ENCODE assay signal across 13 mouse cellular contexts in genomic region chr16:81223841-81224240, GRCm38 (mm10). TPM values are rescaled to one million over a fixed set of nuclear protein-coding genes. Genes with fewer than 3 reads are reported as not detected.
DNase-seq lines count a peak whose midpoint lies in the region; ATAC-seq lines count a peak whose summit lies in the region.
"Had no signal": no experiment of that assay in that cellular context is flagged by ENCODE, and none has a peak within 500 bp of the region (broad histone marks: within the 10 kb centered on the region; RNA-seq: fewer than 3 reads in every experiment).

No protein-coding gene starts in this region.

- no peaks in the 10 kb centered on the region for H3K36me3 ChIP-seq in forebrain, embryonic 16.5 days (ENCODE audit: control insufficient read depth, insufficient read depth)
- H3K36me3 ChIP-seq in midbrain, embryonic 16.5 days (ENCODE audit: control insufficient read depth, insufficient read depth, low read length): no peaks in the 10 kb centered on the region
- H3K36me3 ChIP-seq: liver, embryonic 13.5 days; stomach, embryonic 15.5 days had no signal

- H3K4me3 ChIP-seq in forebrain, embryonic 16.5 days (replicated peaks; ENCODE audit: low read length): no peak overlapping the region
- H3K4me3 ChIP-seq in midbrain, embryonic 16.5 days (ENCODE audit: low read depth, low read length): no peak overlapping the region
- H3K4me3 ChIP-seq: liver, embryonic 13.5 days; stomach, embryonic 15.5 days had no signal

- no peak overlapping the region for H3K9ac ChIP-seq in forebrain, embryonic 16.5 days (replicated peaks; ENCODE audit: low read depth, low read length)
- H3K9ac ChIP-seq in midbrain, embryonic 16.5 days (ENCODE audit: low read depth, low read length): no peak overlapping the region
- H3K9ac ChIP-seq: liver, embryonic 13.5 days; stomach, embryonic 15.5 days had no signal

- H3K27me3 ChIP-seq in forebrain, embryonic 16.5 days (replicated peaks; ENCODE audit: control insufficient read depth, insufficient read depth, low read length): no peaks in the 10 kb centered on the region
- H3K27me3 ChIP-seq in midbrain, embryonic 16.5 days (ENCODE audit: control insufficient read depth, insufficient read depth, low read depth, low read length): no peaks in the 10 kb centered on the region
- H3K27me3 ChIP-seq: liver, embryonic 13.5 days; stomach, embryonic 15.5 days had no signal

- DNase-seq in left cerebral cortex, postnatal 25 days (ENCODE audit: low spot score in 2 of 2): peak; percentile 27 to 55
- DNase-seq in left cerebral cortex, postnatal 36 days (ENCODE audit: low spot score in 2 of 2): no peak
- DNase-seq in R1 (ENCODE audit: low read depth, low spot score): peak; percentile 71
- DNase-seq in layer of hippocampus, postnatal 10 days (ENCODE audit: low spot score in 2 of 2): no peak
- no peak for DNase-seq in retina, postnatal 1 day
- DNase-seq: cerebellum, postnatal 36 days; gastrocnemius, postnatal 14 days; liver, embryonic 13.5 days had no signal

- peak; percentile 65 for ATAC-seq in forebrain, embryonic 16.5 days
- peak; percentile 34; the same call in 1 of the 2 replicates for ATAC-seq in midbrain, embryonic 16.5 days
- ATAC-seq: intestine, embryonic 16.5 days had no signal

- H3K4me1 ChIP-seq in forebrain, embryonic 16.5 days (replicated peaks; ENCODE audit: control insufficient read depth, insufficient read depth, low read length): peaks cover 5% of the 10 kb centered on the region
- H3K4me1 ChIP-seq in midbrain, embryonic 16.5 days (ENCODE audit: control insufficient read depth, insufficient read depth, low read length): peaks cover 13% of the 10 kb centered on the region
- H3K4me1 ChIP-seq: liver, embryonic 13.5 days; stomach, embryonic 15.5 days had no signal

- H3K4me2 ChIP-seq in forebrain, embryonic 16.5 days (ENCODE audit: low read length): no peak overlapping the region
- no peak overlapping the region for H3K4me2 ChIP-seq in midbrain, embryonic 16.5 days (ENCODE audit: low read length)
- H3K4me2 ChIP-seq: liver, embryonic 13.5 days; stomach, embryonic 15.5 days had no signal

- 5% methylated on average over 1 of the region's 1 CpGs for WGBS in forebrain, embryonic 16.5 days
- WGBS in midbrain, embryonic 16.5 days: 15% methylated on average over 1 of the region's 1 CpGs

- intact Hi-C loops in left cerebral cortex, postnatal 25 days (cut with DNase I): no loop called here
- intact Hi-C loops in left cerebral cortex, postnatal 36 days (cut with DNase I): no loop called here

- no peaks in the 10 kb centered on the region for H3K9me3 ChIP-seq in forebrain, embryonic 16.5 days (ENCODE audit: control insufficient read depth, low read length)
- no peaks in the 10 kb centered on the region for H3K9me3 ChIP-seq in midbrain, embryonic 16.5 days (replicated peaks; ENCODE audit: control insufficient read depth, low read length, poor library complexity, severe bottlenecking)
- H3K9me3 ChIP-seq: liver, embryonic 13.5 days; stomach, embryonic 15.5 days had no signal

- H3K27ac ChIP-seq in forebrain, embryonic 16.5 days (ENCODE audit: low read length): no peak overlapping the region
- 0 out of 2 replicates have a peak overlapping the region, but pooled peaks have one; percentile 38 for H3K27ac ChIP-seq in midbrain, embryonic 16.5 days (ENCODE audit: low read length)
- H3K27ac ChIP-seq: liver, embryonic 13.5 days; macrophage; stomach, embryonic 15.5 days had no signal

RNA-seq across cellular contexts. Expression of gene Ncam2, which starts 23.3 kb away (rescaled TPM):
- 10 to 100 TPM; 78.5 to 85.1 TPM for total RNA-seq in left cerebral cortex, postnatal 25 days (2021)
- 10 to 100 TPM; 77.1 to 80.8 TPM for total RNA-seq in left cerebral cortex, postnatal 36 days (2021)
- polyA plus RNA-seq in forebrain, embryonic 16.5 days (2015; fragmentation: Nextera tagmentation; extraction: Ambion mirVana): 8.3 and 12.3 TPM in 2 replicates
- polyA plus RNA-seq in midbrain, embryonic 16.5 days (2015; fragmentation: Nextera tagmentation; extraction: Ambion mirVana): 24.8 and 26.9 TPM in 2 replicates
- total RNA-seq in layer of hippocampus, postnatal 10 days (2021): 10 to 100 TPM; 68.4 to 69.0 TPM

Comparison
In these comparisons a context has a peak if more than half of its experiments do, and no peak if none do; other contexts are left out.
1. DNase-seq: peak in left cerebral cortex, postnatal 25 days (2 of 2) and R1 (single experiment); none in left cerebral cortex, postnatal 36 days (0 of 2), layer of hippocampus, postnatal 10 days (0 of 2) and retina, postnatal 1 day (single experiment).